Mouse (Mus musculus) cerebellum, adult 18-20 months (tissue): Measurements from ENCODE around the gene Fh1.

ENCODE experiments used
- DNase-seq, 2 experiments: peaks; one replicate each; pipeline ENCODE4 v3.0.0; 2021

The Fh1 gene

GRCm38 (mm10) chr1:175619814-175620431 is 5.5 kb downstream of the Fh1 start, which contains the start of gene Kmo:
Gene Kmo, plus strand, starts transcription at chr1:175620381.
- DNase-seq: no peak

GRCm38 (mm10) chr1:175614992-175615391 is 10.4 kb downstream of the Fh1 start:
- DNase-seq: no peak

GRCm38 (mm10) chr1:175608708-175609107 is 16.7 kb downstream of the Fh1 start:
- DNase-seq: no peak

- DNase-seq: no peak
Observed at GRCm38 (mm10) chr1:175607838-175608585, 17.4 kb downstream of the Fh1 start.

GRCm38 (mm10) chr1:175607308-175607707 is 18.1 kb downstream of the Fh1 start:
- DNase-seq: no peak

- peak; percentile 40 to 41 for DNase-seq
Observed at GRCm38 (mm10) chr1:175603390-175603789, 22.0 kb downstream of the Fh1 start.

GRCm38 (mm10) chr1:175602231-175602630 is 23.2 kb downstream of the Fh1 start:
- DNase-seq: no peak

- no peak for DNase-seq
Observed at GRCm38 (mm10) chr1:175592832-175593231, 32.6 kb downstream of the Fh1 start.

GRCm38 (mm10) chr1:175586656-175587055 is 38.8 kb downstream of the Fh1 start:
- DNase-seq: no peak

- DNase-seq: no peak
Observed at GRCm38 (mm10) chr1:175585267-175585666, 40.2 kb downstream of the Fh1 start.

GRCm38 (mm10) chr1:175582799-175583198 is 42.6 kb downstream of the Fh1 start:
- DNase-seq: no peak

GRCm38 (mm10) chr1:175580346-175580745 is 45.1 kb downstream of the Fh1 start:
- peak; percentile 34 to 48 for DNase-seq

GRCm38 (mm10) chr1:175579598-175580235 is 45.7 kb downstream of the Fh1 start:
- peak; percentile 43 for DNase-seq

GRCm38 (mm10) chr1:175578425-175579096 is 46.9 kb downstream of the Fh1 start:
- no peak for DNase-seq

- no peak for DNase-seq
Observed at GRCm38 (mm10) chr1:175574129-175574528, 51.3 kb downstream of the Fh1 start.

GRCm38 (mm10) chr1:175565579-175566103 is 59.8 kb downstream of the Fh1 start:
- no peak for DNase-seq

- no peak for DNase-seq
Observed at GRCm38 (mm10) chr1:175564321-175564720, 61.1 kb downstream of the Fh1 start.

- no peak for DNase-seq
Observed at GRCm38 (mm10) chr1:175562379-175562778, 63.1 kb downstream of the Fh1 start.

GRCm38 (mm10) chr1:175561806-175562205 is 63.6 kb downstream of the Fh1 start:
- DNase-seq: no peak

- DNase-seq: peak; percentile 22 to 40
Observed at GRCm38 (mm10) chr1:175554641-175555040, 70.8 kb downstream of the Fh1 start.

GRCm38 (mm10) chr1:175552474-175552873 is 73.0 kb downstream of the Fh1 start:
- DNase-seq: no peak

- DNase-seq: no peak
Observed at GRCm38 (mm10) chr1:175550586-175550985, 74.8 kb downstream of the Fh1 start.
